Mouse (Mus musculus) cerebellum, adult 18-20 months (tissue): Measurements from ENCODE around the gene Pla2g2c.
A peak's percentile ranks its signal among the peaks of the same experiment; 100 is the strongest.

Experiments
- DNase-seq, 2 experiments: peaks; one replicate each; pipeline ENCODE4 v3.0.0; 2021

Gene Pla2g2c

DNA sequence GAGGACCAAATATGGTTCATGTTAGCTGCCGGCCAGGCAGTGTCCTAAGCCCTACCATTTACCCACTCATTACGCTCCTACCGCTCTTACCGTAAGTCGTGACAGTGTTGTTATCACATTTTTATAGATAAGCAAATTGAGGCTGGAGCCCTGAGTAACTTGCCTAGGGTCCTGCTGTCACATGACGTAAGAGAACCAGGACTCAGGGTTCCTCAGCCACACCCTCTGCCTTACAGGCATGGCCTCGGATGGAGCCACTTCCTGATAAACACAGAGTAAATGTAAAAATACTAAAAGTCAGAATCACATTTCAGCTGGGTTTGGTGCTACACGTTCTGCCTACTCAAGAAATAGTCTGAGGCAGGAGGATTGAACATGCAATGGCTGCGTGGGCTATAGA, 29.8 kb downstream of the Pla2g2c start:
- no peak for DNase-seq

DNA sequence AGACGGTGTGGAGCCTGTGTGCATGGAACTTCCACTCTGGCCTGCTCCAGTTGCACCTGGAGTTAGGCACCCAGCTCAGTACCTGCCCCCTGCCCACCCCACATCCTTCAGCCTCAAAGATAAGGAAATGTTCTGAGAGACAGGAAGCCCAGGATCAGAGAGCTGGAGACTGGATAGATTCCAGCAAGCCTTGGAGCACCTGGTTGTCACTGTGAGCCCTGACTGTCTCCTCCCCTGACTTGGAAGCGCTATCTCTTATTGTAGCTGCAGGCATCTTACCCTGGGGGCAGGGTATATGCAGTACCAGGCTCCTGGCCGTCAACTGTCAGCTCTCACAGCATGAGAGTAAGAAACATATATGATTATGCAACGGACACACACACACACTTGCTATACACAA, 30.8 kb downstream of the Pla2g2c start:
- no peak for DNase-seq

GRCm38 (mm10) chr4:138755983-138756382, 31.4 kb downstream of the Pla2g2c start:
- DNase-seq = no peak

DNA sequence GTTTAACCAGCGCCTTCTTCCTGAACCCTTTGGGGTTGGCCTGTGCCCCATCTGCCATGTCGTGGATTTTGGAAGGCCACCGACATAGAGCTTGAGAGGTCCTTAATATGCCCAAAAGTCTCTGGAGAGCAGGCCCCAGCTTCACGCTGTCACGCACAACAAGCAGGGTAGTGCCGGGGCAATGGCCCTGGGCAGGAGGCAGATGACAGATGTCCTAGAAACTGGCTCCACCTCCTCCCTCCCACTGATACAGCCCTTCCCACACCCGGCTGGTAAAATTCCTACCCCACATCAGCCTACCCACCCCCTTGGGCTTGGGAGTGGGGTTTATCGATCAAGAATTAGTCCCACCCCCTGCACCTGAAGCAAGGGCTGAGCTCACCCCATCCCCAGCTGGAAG, 32.8 kb downstream of the Pla2g2c start, which contains the start of gene Pla2g2f:
Gene Pla2g2f (minus strand): TSS at position 211 of the 400 bp plus-strand sequence.
- no peak for DNase-seq

GRCm38 (mm10) chr4:138762266-138762665, 37.7 kb downstream of the Pla2g2c start:
- DNase-seq = no peak

DNA sequence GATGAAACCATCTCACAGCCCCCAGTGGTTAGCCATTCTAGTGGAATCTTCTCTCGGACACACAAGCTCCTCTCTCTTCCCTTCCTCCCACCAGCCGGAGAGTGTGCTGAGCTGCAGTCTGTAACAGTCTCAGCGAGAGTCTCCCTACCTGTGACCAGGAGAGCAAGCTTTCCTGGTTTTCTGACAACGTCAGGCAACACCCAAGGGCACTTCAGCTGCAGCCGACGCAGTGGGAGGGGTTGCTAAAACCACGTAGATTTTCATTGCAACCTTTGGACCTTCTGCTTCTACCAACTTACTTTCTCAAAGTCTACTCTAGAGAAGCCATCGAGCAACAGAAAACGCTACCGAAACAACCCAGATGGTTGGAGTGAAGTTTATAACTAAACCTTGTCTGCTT, 47.4 kb downstream of the Pla2g2c start:
- DNase-seq = no peak

DNA sequence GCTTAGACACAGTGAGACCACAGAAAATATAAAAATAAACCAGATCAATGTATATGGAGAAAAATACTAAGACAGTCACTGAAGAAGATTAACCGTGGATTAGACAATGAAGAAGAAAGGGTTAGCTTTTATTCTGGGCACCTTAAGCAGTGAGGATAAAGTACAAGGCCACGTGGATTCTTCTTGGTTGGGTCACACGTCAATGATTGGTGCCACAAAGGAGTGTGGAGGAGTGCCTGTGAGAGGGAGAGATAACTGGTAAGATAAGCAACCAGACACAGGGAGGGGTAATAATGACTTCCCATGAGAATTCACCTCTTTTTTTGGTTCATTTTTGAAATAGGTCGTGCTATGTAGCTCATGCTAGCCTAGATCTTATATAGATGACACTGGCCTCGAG, 47.8 kb downstream of the Pla2g2c start:
- no peak for DNase-seq

DNA sequence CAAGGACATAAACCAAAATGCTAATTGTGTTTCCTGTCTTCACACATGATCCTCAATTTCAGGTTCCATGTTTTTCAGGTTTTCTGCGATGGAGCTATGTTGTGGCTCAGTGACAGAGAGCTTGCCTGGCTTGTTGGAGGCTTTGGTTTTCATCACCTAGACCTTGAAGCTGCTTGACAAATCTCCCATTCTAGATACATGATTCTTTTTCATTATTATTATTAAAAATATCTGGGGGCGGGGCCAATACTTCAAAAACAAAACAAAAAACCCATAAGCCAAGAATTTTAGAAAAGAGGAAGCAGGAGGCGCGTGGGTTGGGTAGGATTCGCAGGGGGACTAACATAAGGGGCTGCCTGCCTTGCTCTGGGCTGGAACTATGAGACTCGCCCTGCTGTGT, 50.8 kb downstream of the Pla2g2c start, which contains the start of gene Pla2g2d:
Gene Pla2g2d (plus strand): TSS at position 301 of the 400 bp plus-strand sequence.
- DNase-seq = no peak

DNA sequence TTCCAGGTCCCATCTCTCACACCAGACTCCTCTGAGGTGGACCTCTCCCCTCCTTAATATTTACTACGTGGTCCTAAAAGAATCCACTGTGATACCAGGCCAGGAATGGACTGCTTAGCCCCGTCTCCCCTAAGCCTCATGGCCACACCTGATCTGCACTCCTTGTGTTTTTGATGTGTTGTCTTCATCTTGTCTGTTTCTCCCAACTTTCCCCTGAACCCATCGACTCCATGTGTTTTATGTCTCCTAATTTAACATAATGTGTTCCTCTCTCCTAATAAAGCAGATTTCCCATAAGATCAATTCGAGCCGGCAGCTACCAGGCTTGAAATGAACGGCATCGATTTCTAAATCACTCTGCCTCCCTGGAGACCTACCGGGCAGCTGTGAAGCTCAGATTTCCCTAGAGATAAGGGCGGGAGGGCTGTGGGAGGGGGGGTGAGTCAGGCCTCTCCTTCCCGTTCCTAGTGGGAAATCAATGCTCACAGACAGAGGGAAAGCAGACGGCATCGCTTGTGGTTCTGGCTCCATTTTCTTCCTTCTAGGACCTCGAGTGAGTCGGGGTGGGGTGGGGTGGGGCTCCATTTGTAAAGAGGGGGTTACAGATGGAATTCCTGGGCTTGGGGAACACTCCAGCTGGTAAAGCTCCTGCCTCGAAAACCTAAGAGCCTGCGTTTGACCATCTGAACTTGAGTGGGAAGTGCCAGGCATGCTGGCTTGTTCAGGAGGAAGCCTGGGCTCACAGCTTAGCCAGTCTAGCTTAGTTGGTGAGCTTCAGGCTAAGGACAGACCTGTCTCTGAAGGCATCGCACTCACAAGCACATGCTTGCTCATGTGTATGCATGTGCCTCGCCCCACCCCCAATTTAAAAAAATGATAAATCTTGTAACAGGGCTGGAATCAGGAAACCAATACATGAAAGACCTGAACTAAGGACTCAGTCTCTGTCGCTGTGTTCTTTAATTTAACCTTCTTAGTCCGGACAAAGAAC, 53.1 kb downstream of the Pla2g2c start:
- no peak for DNase-seq

DNA sequence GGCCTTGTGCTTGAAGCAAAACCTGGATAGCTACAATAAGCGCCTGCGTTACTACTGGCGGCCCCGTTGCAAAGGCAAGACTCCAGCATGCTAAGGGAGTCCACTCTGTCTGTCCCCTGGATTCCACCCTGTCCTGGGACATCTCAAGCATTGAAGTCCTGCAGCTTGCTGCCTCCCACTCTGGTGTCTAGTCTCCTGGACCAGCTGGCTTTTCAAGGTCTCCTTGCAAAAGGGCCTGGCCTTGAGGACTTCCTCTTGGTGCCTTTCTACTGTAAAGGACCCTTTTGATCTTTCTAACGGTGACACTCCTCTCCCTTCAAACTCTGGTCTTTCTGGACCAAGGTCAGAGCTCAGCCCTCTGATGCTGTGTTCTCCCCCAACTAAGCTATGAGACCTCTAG, 55.7 kb downstream of the Pla2g2c start:
- DNase-seq = no peak

GRCm38 (mm10) chr4:138782098-138782497, 57.5 kb downstream of the Pla2g2c start:
- no peak for DNase-seq

DNA sequence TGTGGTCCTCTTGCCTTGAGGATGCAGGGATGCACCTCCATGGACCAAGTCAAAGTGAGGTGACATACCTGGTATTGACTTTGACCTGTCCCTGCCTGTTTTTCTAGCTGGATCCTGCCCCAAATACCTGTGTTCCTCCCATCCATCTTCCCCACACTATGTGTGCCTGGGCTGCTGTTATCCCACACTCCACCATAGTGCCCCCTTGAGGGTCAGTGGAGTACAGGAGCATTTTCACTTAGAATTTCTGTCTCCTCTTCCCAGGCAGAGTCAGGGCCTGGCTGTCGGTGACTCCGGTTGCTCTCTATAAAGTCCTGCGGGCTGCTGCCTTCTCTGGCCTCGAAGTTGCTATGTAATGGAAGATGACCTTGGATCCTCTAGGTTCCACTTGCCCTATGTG, 61.1 kb downstream of the Pla2g2c start:
- DNase-seq = no peak

- DNase-seq = no peak
Observed at GRCm38 (mm10) chr4:138786141-138786540, 61.5 kb downstream of the Pla2g2c start.

GRCm38 (mm10) chr4:138788381-138788780, 63.8 kb downstream of the Pla2g2c start:
- DNase-seq = no peak

- no peak for DNase-seq
Observed at GRCm38 (mm10) chr4:138791452-138791851, 66.9 kb downstream of the Pla2g2c start.

DNA sequence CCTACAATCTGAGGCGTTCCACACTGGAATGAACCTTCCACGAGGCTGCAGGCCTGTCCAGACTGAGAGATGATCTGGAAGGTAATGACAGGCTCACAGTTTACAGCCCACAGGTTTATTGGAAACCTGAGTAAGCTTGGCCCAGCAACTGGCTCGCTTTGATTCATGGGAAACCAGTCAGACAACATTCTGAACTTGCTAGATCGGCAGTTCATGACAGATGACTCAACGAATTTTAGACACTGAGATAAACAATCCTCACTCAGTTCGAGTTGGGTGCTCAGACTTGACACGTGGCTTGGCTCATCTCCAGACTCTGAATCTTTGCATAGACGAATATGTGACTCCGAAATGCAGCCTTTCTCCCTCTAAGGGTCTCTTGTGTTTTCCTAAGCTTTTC, 68.0 kb downstream of the Pla2g2c start:
- no peak for DNase-seq

- DNase-seq = peak; percentile 17 to 30
Observed at GRCm38 (mm10) chr4:138793276-138793675, 68.7 kb downstream of the Pla2g2c start.

DNA sequence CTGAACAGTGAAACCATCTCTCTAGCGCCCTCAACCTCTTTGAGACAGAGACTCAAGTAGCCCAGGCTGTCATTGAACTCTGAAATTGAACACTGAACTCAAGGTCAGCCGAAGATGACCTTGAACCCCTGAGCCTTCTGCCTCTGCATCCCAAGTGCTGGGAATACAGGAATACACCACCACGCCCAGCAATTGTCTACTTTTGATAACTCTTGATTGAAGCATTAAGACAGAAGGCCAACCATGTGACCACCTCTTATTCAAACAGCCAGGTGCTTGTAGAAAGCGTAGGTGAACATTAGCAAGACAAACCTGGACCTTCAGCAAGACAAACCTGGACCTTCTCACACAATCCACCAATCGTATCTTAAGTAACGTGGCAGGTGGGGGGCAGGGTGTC, 69.8 kb downstream of the Pla2g2c start:
- DNase-seq = no peak
